8 mouse cellular contexts compared by ENCODE assay signal in genomic region chr2:154790656-154791483, GRCm38 (mm10). TPM values are rescaled to one million over a fixed set of nuclear protein-coding genes. Genes with fewer than 3 reads are reported as not detected.
DNase-seq lines count a peak whose midpoint lies in the region; ATAC-seq and TF ChIP-seq lines count a peak whose summit lies in the region.

Raly (plus strand) TSS chr2:154791096.
a (plus strand) TSS chr2:154791402.

- H3K9me3 ChIP-seq in hindbrain, embryonic 13.5 days = no peaks in the 10 kb centered on the region

- no peaks in the 10 kb centered on the region for H3K27me3 ChIP-seq in Patski
- H3K27me3 ChIP-seq in hindbrain, embryonic 13.5 days = no peaks in the 10 kb centered on the region

- CTCF ChIA-PET in Patski (lab: Charles Lee) = no interaction called here

- peak; percentile 94 for DNase-seq in Patski (ENCODE audit: low read depth, low spot score)
- DNase-seq in cerebellum, postnatal 14 days = peak; percentile 98
- peak; percentile 91 to 92 for DNase-seq in frontal cortex, postnatal 14 days (ENCODE audit: low spot score in 2 of 2)
- DNase-seq in layer of hippocampus, postnatal 25 days (ENCODE audit: extremely low spot score in 1 of 2, low spot score in 1 of 2) = peak; percentile 78 to 90
- peak; percentile 98 for DNase-seq in lung, postnatal 25 days (ENCODE audit: low spot score)
- DNase-seq in retina, embryonic 14.5 days (ENCODE audit: low spot score) = peak; percentile 99
- DNase-seq in thymus, postnatal 4 days = peak; percentile 99

- H3K9ac ChIP-seq in hindbrain, embryonic 13.5 days = peak within 1 kb of the TSS; percentile 94

- peaks cover 47% of the 10 kb centered on the region for H3K4me1 ChIP-seq in hindbrain, embryonic 13.5 days (replicated peaks)

- peak within 1 kb of the TSS; percentile 99 for H3K27ac ChIP-seq in hindbrain, embryonic 13.5 days

- peak; percentile 94 for ATAC-seq in Patski
- ATAC-seq in hindbrain, embryonic 13.5 days (ENCODE audit: low FRiP score) = peak; percentile 97

- WGBS in hindbrain, embryonic 13.5 days = under 1% methylated on average over 67 of the region's 89 CpGs

- H3K36me3 ChIP-seq in hindbrain, embryonic 13.5 days = no peaks in the 10 kb centered on the region

- no peak for TF ChIP-seq CTCF in Patski (IDR thresholded peaks at IDR 0.05)

- H3K4me2 ChIP-seq in hindbrain, embryonic 13.5 days = peak within 1 kb of the TSS; percentile 88

- peak within 1 kb of the TSS; percentile 97 for H3K4me3 ChIP-seq in hindbrain, embryonic 13.5 days

- POLR2A ChIA-PET in Patski (lab: Charles Lee) = interaction anchor here (0.5 to 1.3 kb wide), 4 partner anchors 59 to 1729 kb away, joined by 3 to 6 read pairs (median 5); no protein-coding TSS in a partner anchor

- in situ Hi-C loops in Patski (cut with MboI; ENCODE audit: low pct_unique_long_range_greater_than_20kb) = no loop called here

RNA-seq across cellular contexts. Expression of gene Raly, which starts in this region (rescaled TPM):
- 237 TPM for polyA plus RNA-seq in Patski (2021)
- polyA plus RNA-seq in hindbrain, embryonic 13.5 days (2015; fragmentation: Nextera tagmentation; extraction: Ambion mirVana) = 25.3 and 27.5 TPM in 2 replicates
- total RNA-seq in layer of hippocampus, postnatal 25 days (2021) = 10 to 100 TPM; 70.8 to 74.2 TPM

RNA-seq across cellular contexts. Expression of gene a, which starts in this region (rescaled TPM):
- polyA plus RNA-seq in Patski (2021) = not detected
- 1.4 TPM in 2 replicates for polyA plus RNA-seq in hindbrain, embryonic 13.5 days (2015; fragmentation: Nextera tagmentation; extraction: Ambion mirVana)
- total RNA-seq in layer of hippocampus, postnatal 25 days (2021) = not detected

Comparison
In these comparisons a context has a peak if more than half of its experiments do, and no peak if none do; other contexts are left out.
1. Peak in every context shown above with its lines: DNase-seq, ATAC-seq, H3K4me3 ChIP-seq and H3K27ac ChIP-seq.